Mouse (Mus musculus): ENCODE measurements around the gene Aph1c. TPM values are rescaled to one million over a fixed set of nuclear protein-coding genes. Genes with fewer than 3 reads are reported as not detected.
"Not testable (repeated sequence)": the region's sequence is repeated elsewhere in the genome, so short reads cannot be mapped to it uniquely, and the experiment has no call there.

Gene Aph1c
- polyA plus RNA-seq, 1 experiment, result 3.0 TPM

- no peak for DNase-seq (ENCODE audit: low read depth in 1 of 2, low spot score in 2 of 2)
These were observed 32.6 kb downstream of the Aph1c start for GRCm38 (mm10) chr9:66801947-66802346.

GRCm38 (mm10) chr9:66796739-66797138, 37.8 kb downstream of the Aph1c start, which contains the start of gene Gm10647:
Gm10647 (plus strand) TSS chr9:66797039.
- Histone ChIP-seq H3K27me3 (ENCODE audit: control insufficient read depth, insufficient read depth, low read length) (0 out of 2 replicates have a peak, but pooled peaks cover 1% of the 10 kb centered on the region), H3K36me3 (ENCODE audit: control insufficient read depth, insufficient read depth, low read length) (no peaks in the 10 kb centered on the region), H3K4me3 (ENCODE audit: extremely low read depth, insufficient read depth, insufficient read length) (peak within 1 kb of the TSS; percentile 90), H3K4me1 (ENCODE audit: control insufficient read depth, insufficient read depth, insufficient read length) (no peaks in the 10 kb centered on the region), H3K27ac (ENCODE audit: insufficient read depth, low read length) (no peak within 1 kb of the TSS)
- TF ChIP-seq CTCF (IDR thresholded peaks at IDR 0.05; ENCODE audit: extremely low read depth, insufficient read depth, insufficient read length, insufficient replicate concordance) (no peak), POLR2A (IDR thresholded peaks at IDR 0.05; ENCODE audit: low read depth, low read length) (no peak)
- 87% methylated on average over 5 of the region's 5 CpGs for WGBS
- DNase-seq (ENCODE audit: low read depth in 1 of 2, low spot score in 2 of 2), result no peak

More at GRCm38 (mm10) chr9:66801947-66802346, 32.6 kb downstream of the Aph1c start:
- Histone ChIP-seq H3K4me1 (ENCODE audit: control insufficient read depth, insufficient read depth, insufficient read length) (peaks cover 2% of the 10 kb centered on the region; the same call in 1 of the 2 replicates), H3K27me3 (ENCODE audit: control insufficient read depth, insufficient read depth, low read length) (peaks cover 1% of the 10 kb centered on the region; the same call in 1 of the 2 replicates), H3K36me3 (ENCODE audit: control insufficient read depth, insufficient read depth, low read length) (no peaks in the 10 kb centered on the region), H3K4me3 (ENCODE audit: extremely low read depth, insufficient read depth, insufficient read length) (no peak overlapping the region), H3K27ac (ENCODE audit: insufficient read depth, low read length) (no peak overlapping the region)
- WGBS, result 66% methylated on average over 12 of the region's 12 CpGs
- TF ChIP-seq POLR2A (IDR thresholded peaks at IDR 0.05; ENCODE audit: low read depth, low read length), result no peak
- TF ChIP-seq CTCF (IDR thresholded peaks at IDR 0.05; ENCODE audit: extremely low read depth, insufficient read depth, insufficient read length, insufficient replicate concordance), result no peak

- under 1% methylated on average over 41 of the region's 42 CpGs for WGBS
- H3K27ac ChIP-seq (ENCODE audit: insufficient read depth, low read length), result peak within 1 kb of the TSS; percentile 72
- TF ChIP-seq CTCF (IDR thresholded peaks at IDR 0.05; ENCODE audit: extremely low read depth, insufficient read depth, insufficient read length, insufficient replicate concordance) (no peak), POLR2A (IDR thresholded peaks at IDR 0.05; ENCODE audit: low read depth, low read length) (no peak)
These were observed 38.8 kb downstream of the Aph1c start, which contains the start of gene Aph1b for GRCm38 (mm10) chr9:66795464-66796324. Aph1b (minus strand) TSS chr9:66795490.

GRCm38 (mm10) chr9:66794629-66795463, 39.7 kb downstream of the Aph1c start:
- DNase-seq (ENCODE audit: low read depth in 1 of 2, low spot score in 2 of 2), result no peak
- H3K4me1 ChIP-seq (ENCODE audit: control insufficient read depth, insufficient read depth, insufficient read length), result no peaks in the 10 kb centered on the region
- peak overlapping the region; percentile 90 for H3K4me3 ChIP-seq (ENCODE audit: extremely low read depth, insufficient read depth, insufficient read length)
- TF ChIP-seq CTCF (IDR thresholded peaks at IDR 0.05; ENCODE audit: extremely low read depth, insufficient read depth, insufficient read length, insufficient replicate concordance), result no peak
- no peak for TF ChIP-seq POLR2A (IDR thresholded peaks at IDR 0.05; ENCODE audit: low read depth, low read length)
- H3K27ac ChIP-seq (ENCODE audit: insufficient read depth, low read length), result peak overlapping the region; percentile 60; the same call in 1 of the 2 replicates
- WGBS, result 5% methylated on average over 43 of the region's 43 CpGs
- no peaks in the 10 kb centered on the region for H3K36me3 ChIP-seq (ENCODE audit: control insufficient read depth, insufficient read depth, low read length)
- 0 out of 2 replicates have a peak, but pooled peaks cover 1% of the 10 kb centered on the region for H3K27me3 ChIP-seq (ENCODE audit: control insufficient read depth, insufficient read depth, low read length)

More at GRCm38 (mm10) chr9:66795464-66796324, 38.8 kb downstream of the Aph1c start, which contains the start of gene Aph1b:
- Histone ChIP-seq H3K4me3 (ENCODE audit: extremely low read depth, insufficient read depth, insufficient read length) (peak within 1 kb of the TSS; percentile 90), H3K4me1 (ENCODE audit: control insufficient read depth, insufficient read depth, insufficient read length) (no peaks in the 10 kb centered on the region), H3K27me3 (ENCODE audit: control insufficient read depth, insufficient read depth, low read length) (0 out of 2 replicates have a peak, but pooled peaks cover 1% of the 10 kb centered on the region), H3K36me3 (ENCODE audit: control insufficient read depth, insufficient read depth, low read length) (no peaks in the 10 kb centered on the region)
- DNase-seq (ENCODE audit: low read depth in 1 of 2, low spot score in 2 of 2), result peak; percentile 84 to 86

GRCm38 (mm10) chr9:66787821-66788220, 46.7 kb downstream of the Aph1c start:
- Histone ChIP-seq H3K4me1 (ENCODE audit: control insufficient read depth, insufficient read depth, insufficient read length) (no peaks in the 10 kb centered on the region), H3K4me3 (ENCODE audit: extremely low read depth, insufficient read depth, insufficient read length) (no peak overlapping the region), H3K27me3 (ENCODE audit: control insufficient read depth, insufficient read depth, low read length) (no peaks in the 10 kb centered on the region), H3K27ac (ENCODE audit: insufficient read depth, low read length) (no peak overlapping the region), H3K36me3 (ENCODE audit: control insufficient read depth, insufficient read depth, low read length) (no peaks in the 10 kb centered on the region)
- TF ChIP-seq CTCF (IDR thresholded peaks at IDR 0.05; ENCODE audit: extremely low read depth, insufficient read depth, insufficient read length, insufficient replicate concordance) (no peak), POLR2A (IDR thresholded peaks at IDR 0.05; ENCODE audit: low read depth, low read length) (no peak)
- WGBS, result 20% methylated on average over 2 of the region's 2 CpGs
- DNase-seq (ENCODE audit: low read depth in 1 of 2, low spot score in 2 of 2), result peak in 1 of 2 experiments; percentile 14

GRCm38 (mm10) chr9:66784552-66784951, 50.0 kb downstream of the Aph1c start:
- 100% methylated on average over 1 of the region's 3 CpGs for WGBS
- peak in 1 of 2 experiments; percentile 7 for DNase-seq (ENCODE audit: low read depth in 1 of 2, low spot score in 2 of 2)

More at GRCm38 (mm10) chr9:66784552-66784951, 50.0 kb downstream of the Aph1c start:
- not testable (repeated sequence) for H3K4me3 ChIP-seq (ENCODE audit: extremely low read depth, insufficient read depth, insufficient read length); H3K36me3 ChIP-seq (ENCODE audit: control insufficient read depth, insufficient read depth, low read length); H3K4me1 ChIP-seq (ENCODE audit: control insufficient read depth, insufficient read depth, insufficient read length); H3K27me3 ChIP-seq (ENCODE audit: control insufficient read depth, insufficient read depth, low read length); H3K27ac ChIP-seq (ENCODE audit: insufficient read depth, low read length)

Measured in spleen, adult 2 months (tissue).